Mouse (Mus musculus): ENCODE results near the gene Wnt2b. TPM values are rescaled to one million over a fixed set of nuclear protein-coding genes. Genes with fewer than 3 reads are reported as not detected.

The Wnt2b gene
- under 1 TPM; 0.74 to 0.89 TPM for total RNA-seq (2021)
- long read RNA-seq, result 0 reads

DNA sequence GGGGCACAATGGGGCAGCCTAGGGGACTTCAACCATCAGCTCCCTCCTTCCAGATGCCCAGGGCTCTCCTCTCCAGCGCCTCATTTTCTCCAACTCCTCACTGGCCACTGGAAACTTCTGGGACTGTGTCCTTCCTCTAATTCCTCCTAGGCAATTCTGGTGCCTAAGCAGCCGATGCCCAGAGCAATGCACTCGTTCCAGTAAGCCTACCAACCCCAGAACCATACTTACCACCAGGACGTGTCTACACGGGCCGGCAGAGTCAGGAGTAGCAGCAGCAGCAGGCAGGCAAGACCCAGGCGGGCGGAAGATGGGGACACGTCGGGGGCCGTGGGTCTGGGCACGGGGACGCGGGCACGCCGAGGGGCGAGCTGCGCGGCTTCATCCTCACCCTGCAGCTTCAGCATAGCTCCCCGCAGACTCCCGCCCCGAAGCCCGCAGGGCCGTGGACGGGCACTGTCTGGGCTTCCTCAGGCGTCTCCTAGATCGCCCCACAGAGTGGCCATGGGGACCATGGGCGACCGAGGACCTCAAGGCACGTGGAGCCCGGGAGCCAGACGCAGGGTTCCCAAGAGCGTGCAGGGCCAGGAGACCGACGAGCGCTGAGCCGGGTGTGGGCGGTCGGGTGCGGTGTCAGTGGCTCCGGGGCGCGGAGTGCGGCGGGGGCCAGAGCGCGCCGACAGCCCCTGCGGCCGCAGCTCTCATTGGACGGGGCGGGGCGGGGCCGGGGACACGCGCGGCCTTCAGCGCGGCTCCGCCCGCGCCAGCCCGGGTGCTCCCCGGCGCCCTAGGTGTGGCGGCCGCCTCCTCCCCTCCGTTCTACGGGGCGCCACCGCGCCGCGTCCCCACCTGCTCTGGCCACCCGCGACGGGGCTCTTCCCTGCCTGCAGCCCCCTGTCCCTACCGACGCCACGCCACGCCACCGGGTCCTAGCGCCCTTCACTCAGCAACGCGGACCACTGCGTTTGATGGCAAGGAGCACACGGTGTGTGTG lies at the start of gene Wnt2b:
Gene Wnt2b, minus strand, starts transcription at position 856 of the 994 bp plus-strand sequence.
- DNase-seq (ENCODE audit: low spot score in 2 of 2), result no peak

GRCm38 (mm10) chr3:105010681-105011339 lies 49.1 kb upstream of the Wnt2b start:
- no peak for DNase-seq (ENCODE audit: low spot score in 2 of 2)

- no peak for DNase-seq (ENCODE audit: low spot score in 2 of 2)
Measured at GRCm38 (mm10) chr3:105008070-105008469, 46.3 kb upstream of the Wnt2b start.

DNA sequence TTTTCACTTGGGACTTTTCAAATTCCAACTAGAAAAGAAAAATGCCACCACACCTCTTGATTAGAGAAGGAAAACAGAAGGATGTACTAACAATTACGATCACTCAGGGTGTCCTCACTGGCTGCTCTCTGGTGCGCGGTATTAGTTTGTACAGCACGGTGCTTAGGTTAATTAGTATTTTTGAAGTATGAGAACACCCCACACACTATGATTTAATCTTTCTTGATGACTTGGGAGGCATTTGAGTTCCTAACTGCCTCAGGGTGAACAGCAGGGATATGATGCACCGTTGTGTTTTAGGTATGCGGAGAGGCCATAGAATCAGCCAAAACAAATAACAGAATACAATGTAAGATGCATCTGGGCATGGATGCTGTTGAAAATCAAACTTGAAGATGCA lies 44.4 kb upstream of the Wnt2b start:
- no peak for DNase-seq (ENCODE audit: low spot score in 2 of 2)

- peak in 1 of 2 experiments; percentile 33 for DNase-seq (ENCODE audit: low spot score in 2 of 2)
Measured at GRCm38 (mm10) chr3:105005561-105006065, 43.9 kb upstream of the Wnt2b start.

GRCm38 (mm10) chr3:105005011-105005410 lies 43.3 kb upstream of the Wnt2b start:
- peak in 1 of 2 experiments; percentile 30 for DNase-seq (ENCODE audit: low spot score in 2 of 2)

- peak; percentile 32 to 60 for DNase-seq (ENCODE audit: low spot score in 2 of 2)
Measured at GRCm38 (mm10) chr3:105003960-105004463, 42.3 kb upstream of the Wnt2b start.

DNA sequence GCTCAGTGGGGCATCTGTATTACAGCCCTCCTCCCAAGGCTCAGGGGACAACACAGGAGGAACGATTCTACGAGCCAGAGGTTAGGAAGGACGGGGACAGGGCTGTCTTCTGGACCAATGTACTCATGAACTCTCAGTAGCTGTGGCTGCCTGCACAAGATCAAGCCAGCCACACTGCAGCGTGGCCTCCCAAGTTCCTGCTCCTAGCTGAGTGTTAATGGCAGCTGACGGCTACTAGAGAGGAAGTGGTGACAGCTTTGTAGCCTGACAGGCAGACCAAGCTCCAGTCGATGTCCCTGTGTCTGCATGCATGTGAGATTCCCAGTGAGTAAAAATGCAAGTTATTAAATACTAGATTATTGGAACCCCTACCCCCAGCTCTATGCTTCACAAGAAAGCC lies 39.7 kb upstream of the Wnt2b start:
- DNase-seq (ENCODE audit: low spot score in 2 of 2), result no peak

DNA sequence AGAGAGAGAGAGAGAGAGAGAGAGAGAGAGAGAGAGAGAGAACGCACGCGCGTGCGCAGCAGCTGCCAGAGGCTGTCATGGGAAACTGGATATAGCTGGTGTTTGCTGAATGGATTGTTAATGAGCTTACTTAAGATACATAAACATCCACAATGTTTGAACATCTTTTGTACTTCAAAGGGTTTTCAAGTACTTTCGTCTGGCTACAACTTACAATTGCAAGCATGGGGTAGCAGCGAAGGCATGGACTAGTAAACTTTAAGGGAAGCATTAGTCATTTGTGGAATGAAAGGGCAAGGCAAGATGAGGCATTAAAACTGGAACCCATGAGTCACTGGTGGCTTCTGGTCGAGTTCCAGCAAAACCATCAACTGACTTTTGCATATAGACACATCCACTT lies 38.8 kb upstream of the Wnt2b start:
- no peak for DNase-seq (ENCODE audit: low spot score in 2 of 2)

- DNase-seq (ENCODE audit: low spot score in 2 of 2), result no peak
Measured at GRCm38 (mm10) chr3:104997563-104997962, 35.8 kb upstream of the Wnt2b start.

DNA sequence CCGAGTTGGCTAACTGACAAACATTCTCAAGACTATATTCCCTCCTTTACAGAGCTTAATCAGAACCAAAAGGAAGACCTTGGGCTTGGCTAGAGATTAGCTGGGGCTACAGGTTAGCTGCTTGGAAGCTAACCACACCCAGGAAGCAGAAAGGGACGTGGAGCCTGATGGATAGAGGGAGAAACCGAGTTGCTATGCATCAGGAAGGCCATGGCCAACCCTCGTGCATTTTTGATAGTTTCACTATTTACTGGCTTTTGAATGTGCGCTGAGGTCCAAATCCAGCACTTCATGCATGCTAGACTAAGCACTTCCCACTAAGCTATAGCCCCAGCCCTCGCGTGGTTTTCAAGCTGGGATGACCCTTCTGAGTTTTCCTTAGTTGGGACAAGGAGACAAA lies 34.0 kb upstream of the Wnt2b start:
- DNase-seq (ENCODE audit: low spot score in 2 of 2), result no peak

- no peak for DNase-seq (ENCODE audit: low spot score in 2 of 2)
Measured at GRCm38 (mm10) chr3:104994415-104994841, 32.7 kb upstream of the Wnt2b start.

- DNase-seq (ENCODE audit: low spot score in 2 of 2), result peak; percentile 46 to 49
Measured at GRCm38 (mm10) chr3:104993800-104994199, 32.1 kb upstream of the Wnt2b start.

DNA sequence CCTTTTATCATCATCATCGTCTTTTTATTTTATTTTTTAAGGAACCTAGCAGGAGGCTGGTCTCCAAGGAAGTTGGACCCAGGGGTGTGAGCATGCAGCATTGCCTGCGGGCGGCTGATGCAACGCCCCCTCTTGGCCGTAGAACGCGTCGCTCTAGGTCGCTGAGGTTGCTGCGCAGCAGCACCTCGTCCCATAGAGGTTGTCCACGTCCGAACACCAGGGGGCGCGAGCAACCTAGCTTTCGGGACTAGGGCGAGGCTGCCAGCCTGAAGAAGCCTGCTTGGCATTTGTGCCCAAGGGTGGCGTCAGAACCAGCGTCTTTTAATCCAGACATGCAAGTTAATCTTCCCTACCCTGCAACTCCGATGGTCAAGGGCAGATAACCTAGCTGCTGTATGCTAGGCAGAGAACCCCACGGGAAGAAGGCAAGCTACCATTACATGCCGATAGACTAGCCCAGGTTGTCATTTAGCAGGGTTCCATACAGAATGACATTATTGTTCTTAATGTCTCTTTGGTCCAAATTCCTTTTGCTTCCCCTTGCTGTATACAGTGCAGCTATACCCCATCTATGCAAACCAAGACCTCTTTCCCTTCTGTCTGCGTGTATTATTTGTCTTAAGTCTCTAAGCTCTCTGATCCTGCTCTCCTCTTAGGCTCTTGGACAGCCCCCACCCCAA lies 31.1 kb upstream of the Wnt2b start:
- DNase-seq (ENCODE audit: low spot score in 2 of 2), result peak; percentile 94 to 96

GRCm38 (mm10) chr3:104991703-104992102 lies 30.0 kb upstream of the Wnt2b start:
- no peak for DNase-seq (ENCODE audit: low spot score in 2 of 2)

- DNase-seq (ENCODE audit: low spot score in 2 of 2), result no peak
Measured at GRCm38 (mm10) chr3:104987884-104988283, 26.2 kb upstream of the Wnt2b start.

- peak in 1 of 2 experiments; percentile 0 for DNase-seq (ENCODE audit: low spot score in 2 of 2)
Measured at GRCm38 (mm10) chr3:104979735-104980134, 18.0 kb upstream of the Wnt2b start.

DNA sequence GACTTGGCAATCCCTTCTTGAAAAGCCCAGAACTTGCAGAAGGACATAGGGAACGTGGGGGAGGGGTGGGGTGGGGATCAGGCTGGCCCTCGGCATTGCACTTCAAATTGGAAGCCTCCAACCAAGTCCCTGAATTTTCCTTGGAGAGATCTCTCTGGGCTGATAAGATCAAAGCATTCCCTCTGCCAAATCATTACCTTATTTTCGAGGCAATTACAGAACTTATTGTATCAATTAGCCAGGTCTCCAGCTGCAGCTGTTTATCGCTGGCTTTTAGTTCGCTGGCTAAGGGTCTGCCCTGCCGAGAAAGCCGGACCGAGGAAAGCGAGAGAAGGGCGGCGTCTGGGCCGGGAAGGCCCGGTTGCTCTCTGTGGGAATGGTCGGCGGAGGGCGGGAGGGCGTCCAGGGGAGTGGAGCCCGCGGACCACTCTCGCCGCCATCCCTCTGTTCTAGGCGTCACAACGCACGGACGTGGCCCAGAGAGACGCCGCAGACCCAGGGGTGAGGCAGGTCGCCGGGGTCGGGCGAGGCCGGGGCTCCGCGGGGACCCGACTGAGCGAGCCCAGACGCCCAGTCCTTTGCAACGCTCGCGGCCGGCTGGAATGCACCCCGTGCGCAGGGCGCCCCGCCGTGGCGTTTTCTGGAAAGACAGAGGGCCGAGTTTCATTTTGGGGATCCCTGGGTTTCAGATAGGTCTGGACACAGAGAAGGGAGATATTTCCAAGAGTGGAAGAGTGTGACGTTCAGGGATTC lies 6.0 kb upstream of the Wnt2b start:
- peak; percentile 92 to 93 for DNase-seq (ENCODE audit: low spot score in 2 of 2)

GRCm38 (mm10) chr3:104965991-104966554 lies 4.4 kb upstream of the Wnt2b start:
- no peak for DNase-seq (ENCODE audit: low spot score in 2 of 2)
